Mouse (Mus musculus) lung, embryonic 16.5 days (tissue): ENCODE results near the gene Tomm5. TPM values are rescaled to one million over a fixed set of nuclear protein-coding genes. Genes with fewer than 3 reads are reported as not detected.
A peak's percentile ranks its signal among the peaks of the same experiment; 100 is the strongest.
"Not testable (repeated sequence)": the region's sequence is repeated elsewhere in the genome, so short reads cannot be mapped to it uniquely, and the experiment has no call there.

ENCODE experiments used
- ATAC-seq: fragments of 200-750 bp; cut with Nextera tagmentation; 2 replicates; pipeline ENCODE4 v1.8.0; 2017; ENCODE audit warnings: low read depth, mild to moderate bottlenecking, moderate library complexity
- H3K27ac ChIP-seq: fragments of 300-500 bp; sonication (generic); 2 replicates; pipeline ENCODE4 v1.5.1; 2014; ENCODE audit warnings: mild to moderate bottlenecking, control low read depth, low read length
- H3K27me3 ChIP-seq: fragments of 300-500 bp; sonication (generic); 2 replicates; pipeline ENCODE4 v1.6.1; 2014; ENCODE audit warnings: low read depth, low read length, mixed read lengths; ENCODE audit not compliant: control insufficient read depth, insufficient read depth
- H3K36me3 ChIP-seq: fragments of 300-500 bp; sonication (generic); 2 replicates; pipeline ENCODE4 v1.6.1; 2014; ENCODE audit warnings: low read length; ENCODE audit not compliant: control insufficient read depth, insufficient read depth
- H3K4me1 ChIP-seq: fragments of 300-500 bp; sonication (generic); replicated peaks from 2 replicates; pipeline ENCODE4 v1.6.1; 2014; ENCODE audit warnings: low read length, mixed read lengths; ENCODE audit not compliant: control insufficient read depth, insufficient read depth
- H3K4me2 ChIP-seq: fragments of 300-500 bp; sonication (generic); 2 replicates; pipeline ENCODE4 v1.6.1; 2014; ENCODE audit warnings: low read depth, low read length, control low read depth
- H3K4me3 ChIP-seq: fragments of 300-500 bp; sonication (generic); 2 replicates; pipeline ENCODE4 v1.5.1; 2014; ENCODE audit warnings: mild to moderate bottlenecking, low read length, control low read depth
- H3K9ac ChIP-seq: fragments of 300-500 bp; sonication (generic); 2 replicates; pipeline ENCODE4 v1.6.1; 2014; ENCODE audit warnings: low read length, control low read depth
- H3K9me3 ChIP-seq: fragments of 300-500 bp; sonication (generic); 2 replicates; pipeline ENCODE4 v1.6.1; 2016; ENCODE audit warnings: low read length; ENCODE audit not compliant: control insufficient read depth
- WGBS: fragments of 180-500 bp; shearing (Covaris S2); extraction: QIAGEN DNeasy Blood & Tissue Kit; methylation state at CpG from one replicate; pipeline ENCODE4 v1.1.7; 2014; 5-methylcytosine and 5-hydroxymethylcytosine counted together
- polyA plus RNA-seq: library from polyadenylated mRNA; unstranded; fragments of >200 nt; fragmentation: Nextera tagmentation; extraction: Ambion mirVana; gene quantifications from 2 replicates; pipeline ENCODE4 v1.2.1, GENCODE M21; 2015

Gene Tomm5
- polyA plus RNA-seq, 1 experiment from 2014 or later, result 181 TPM

DNA sequence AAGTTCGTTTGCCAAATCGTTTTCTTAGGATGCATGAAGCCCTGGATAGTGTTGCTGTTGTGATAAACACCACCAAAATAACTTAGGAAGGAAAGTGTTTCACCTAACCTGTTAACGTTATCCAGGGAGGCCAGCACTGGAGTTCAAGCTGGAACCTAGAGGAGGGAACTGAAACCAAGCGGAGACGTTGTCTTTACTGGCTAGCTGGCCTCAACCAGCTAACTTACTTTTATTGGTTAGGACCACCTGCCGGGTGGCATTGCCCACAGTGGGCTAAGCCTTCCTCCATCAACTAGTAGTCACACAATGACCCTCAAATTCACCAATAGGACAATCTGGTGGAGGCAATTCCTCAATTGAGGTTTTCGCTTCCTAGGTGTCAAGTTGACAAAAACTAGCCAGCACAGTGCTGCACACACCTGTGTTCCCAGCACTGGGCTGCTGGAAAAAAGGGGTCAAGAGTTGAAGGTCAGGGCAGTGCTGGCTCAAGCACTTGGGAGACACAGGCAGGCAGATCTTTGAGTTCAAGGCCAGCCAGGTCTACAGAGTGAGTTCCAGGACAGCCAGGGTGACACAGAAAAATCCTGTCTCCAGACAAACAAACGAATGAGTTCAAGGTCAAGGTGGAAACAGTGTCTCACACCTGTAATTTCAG is 669 bp upstream of the Tomm5 start:
- ATAC-seq, result no peak
- peak overlapping the region; percentile 28; the same call in 1 of the 2 replicates for H3K9ac ChIP-seq
- no peak overlapping the region for H3K27ac ChIP-seq
- 60% methylated on average over 8 of the region's 8 CpGs for WGBS
- peaks cover 10% of the 10 kb centered on the region for H3K4me1 ChIP-seq
- H3K36me3 ChIP-seq, result peaks cover 7% of the 10 kb centered on the region; the same call in 1 of the 2 replicates
- H3K27me3 ChIP-seq, result no peaks in the 10 kb centered on the region
- H3K9me3 ChIP-seq, result no peaks in the 10 kb centered on the region
- peak overlapping the region; percentile 29 for H3K4me2 ChIP-seq
- no peak overlapping the region for H3K4me3 ChIP-seq

DNA sequence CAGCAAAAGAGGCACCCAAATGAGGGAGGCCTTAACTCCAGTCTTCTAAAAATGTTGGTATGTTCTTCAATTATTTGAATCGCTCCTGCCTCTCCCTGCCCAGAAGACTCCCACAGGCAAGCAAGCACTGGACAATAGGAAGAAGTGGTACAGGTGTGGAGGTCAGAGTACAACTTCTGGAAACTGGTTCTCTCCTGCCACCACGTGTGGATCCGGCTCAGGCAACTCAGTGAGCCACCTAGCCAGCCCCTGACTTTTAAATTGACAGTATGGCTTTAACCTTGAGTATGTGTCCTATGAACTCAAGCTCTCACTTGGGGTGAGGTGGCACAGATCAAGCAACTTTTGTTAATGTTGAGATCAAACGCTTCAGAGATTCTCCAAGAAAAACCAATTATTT is 848 bp downstream of the Tomm5 start:
- Histone ChIP-seq H3K4me2 (peak overlapping the region; percentile 78), H3K27ac (no peak overlapping the region), H3K9ac (peak overlapping the region; percentile 93), H3K27me3 (no peaks in the 10 kb centered on the region), H3K36me3 (peaks cover 7% of the 10 kb centered on the region; the same call in 1 of the 2 replicates), H3K4me1 (peaks cover 10% of the 10 kb centered on the region), H3K4me3 (peak overlapping the region; percentile 71), H3K9me3 (no peaks in the 10 kb centered on the region)
- ATAC-seq, result no peak
- WGBS, result 8% methylated on average over 4 of the region's 4 CpGs

DNA sequence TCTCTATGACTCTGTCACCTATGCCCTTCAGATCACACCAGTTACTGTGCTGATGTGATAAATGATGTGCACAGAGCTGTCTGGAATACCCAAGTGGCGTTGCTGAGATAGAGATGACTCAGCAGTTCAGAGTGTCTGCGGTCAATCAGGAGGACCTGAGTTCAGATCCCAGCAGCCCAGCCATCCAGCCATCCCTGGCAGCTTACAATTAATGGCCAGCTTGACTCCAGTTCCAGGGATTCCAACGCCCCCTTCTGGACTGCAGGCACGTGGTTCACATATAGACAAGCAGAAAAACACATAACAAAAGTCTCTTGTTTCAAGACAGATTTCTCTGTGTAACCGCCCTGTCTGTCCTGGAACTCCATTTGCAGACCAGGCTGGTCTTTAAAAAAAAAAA is 1.5 kb downstream of the Tomm5 start:
- Histone ChIP-seq H3K36me3 (peaks cover 7% of the 10 kb centered on the region; the same call in 1 of the 2 replicates), H3K9ac (no peak overlapping the region), H3K4me1 (peaks cover 10% of the 10 kb centered on the region), H3K4me3 (no peak overlapping the region), H3K9me3 (no peaks in the 10 kb centered on the region), H3K27ac (no peak overlapping the region), H3K4me2 (no peak overlapping the region), H3K27me3 (no peaks in the 10 kb centered on the region)
- WGBS, result 69% methylated on average over 5 of the region's 5 CpGs
- ATAC-seq, result no peak

DNA sequence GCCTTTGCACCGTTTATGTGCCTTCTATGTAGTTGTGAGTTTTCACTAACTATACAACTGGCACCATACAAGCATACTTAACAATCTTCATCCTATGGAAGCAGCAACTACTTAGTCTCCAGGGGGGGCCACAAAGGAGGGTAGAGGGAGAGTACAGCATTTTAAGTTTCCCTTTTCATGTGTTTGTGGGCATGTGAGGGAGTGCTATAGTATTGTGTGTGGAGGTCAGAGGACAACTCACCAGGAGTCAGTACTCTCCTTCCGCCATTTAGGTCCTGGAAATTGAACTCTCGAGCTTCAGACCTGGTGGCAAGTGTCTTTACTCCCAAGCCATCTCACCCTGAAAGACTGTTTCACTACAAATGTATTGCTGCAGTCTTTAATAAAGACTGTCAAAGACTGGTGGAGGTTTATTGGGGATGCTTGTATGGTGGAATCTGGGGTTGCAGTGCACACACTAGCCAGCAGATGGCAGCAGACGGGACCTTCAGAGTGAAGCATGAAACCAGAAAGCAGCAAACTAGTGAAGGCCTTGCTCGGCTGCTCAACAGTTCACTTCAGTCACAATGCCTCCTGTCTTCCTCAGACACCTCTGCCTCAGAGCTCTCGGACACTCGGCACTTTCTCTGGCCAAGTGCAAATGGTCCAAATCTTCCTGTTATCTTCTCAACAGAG is 10.6 kb downstream of the Tomm5 start:
- Histone ChIP-seq H3K27ac (no peak overlapping the region), H3K4me1 (no peaks in the 10 kb centered on the region), H3K4me3 (no peak overlapping the region), H3K9me3 (no peaks in the 10 kb centered on the region), H3K4me2 (no peak overlapping the region), H3K27me3 (no peaks in the 10 kb centered on the region), H3K36me3 (no peaks in the 10 kb centered on the region), H3K9ac (no peak overlapping the region)
- WGBS, result 21% methylated on average over 7 of the region's 7 CpGs
- ATAC-seq, result peak; percentile 41; the same call in 1 of the 2 replicates

GRCm38 (mm10) chr4:45084895-45085290 is 23.0 kb downstream of the Tomm5 start:
- Histone ChIP-seq H3K27me3 (no peaks in the 10 kb centered on the region), H3K4me2 (peak overlapping the region; percentile 90), H3K27ac (peak overlapping the region; percentile 78), H3K9ac (peak overlapping the region; percentile 59), H3K36me3 (no peaks in the 10 kb centered on the region), H3K4me3 (peak overlapping the region; percentile 96), H3K9me3 (no peaks in the 10 kb centered on the region), H3K4me1 (peaks cover 9% of the 10 kb centered on the region)
- ATAC-seq, result no peak
- WGBS, result 21% methylated on average over 8 of the region's 8 CpGs

DNA sequence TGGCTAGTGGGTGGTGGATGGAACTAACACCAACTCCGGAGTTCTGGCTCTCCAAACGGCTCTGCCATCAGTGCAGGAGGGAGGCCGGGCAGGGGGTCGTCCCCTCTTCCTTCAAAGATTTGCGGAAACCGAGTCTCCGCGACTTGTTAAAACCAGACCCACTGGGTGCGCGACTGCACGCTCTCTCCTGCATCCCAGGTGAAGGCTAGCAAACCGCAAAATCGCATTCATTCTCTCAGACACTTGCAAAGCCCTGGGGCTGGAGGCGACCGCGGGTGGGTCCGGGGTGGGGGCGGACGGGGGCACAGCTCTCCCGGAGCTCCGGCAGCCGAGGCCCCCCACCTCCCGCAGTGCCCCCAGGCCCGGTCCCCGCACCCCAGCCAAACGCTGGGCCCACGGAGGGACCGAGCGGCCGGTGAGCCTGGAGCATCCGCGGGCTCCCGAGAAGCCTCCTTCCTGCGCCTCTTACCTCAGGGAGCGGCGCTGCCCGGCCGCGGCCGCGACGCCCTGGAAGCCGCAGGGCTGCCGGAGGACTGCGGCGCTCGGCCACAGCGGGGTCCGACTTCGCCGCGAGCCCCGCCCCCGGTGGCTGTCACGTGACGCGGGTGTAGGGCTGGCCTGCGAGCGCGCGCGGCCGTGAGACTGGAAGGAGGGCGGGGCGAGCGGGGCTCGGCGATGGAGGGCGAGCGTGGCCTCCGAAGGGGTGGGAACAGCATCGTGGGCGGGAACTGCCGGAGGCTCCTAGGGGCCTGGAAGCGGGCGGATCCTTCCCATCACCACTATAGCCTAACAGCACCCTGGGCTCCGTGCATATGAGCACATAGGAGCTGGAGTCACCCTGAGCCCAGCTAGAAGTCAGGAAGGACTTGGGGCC is 23.7 kb downstream of the Tomm5 start, which contains the start of gene Fbxo10:
TSS of gene Fbxo10 (minus strand) at position 584 of the 874 bp plus-strand sequence.
- Histone ChIP-seq H3K4me1 (peaks cover 9% of the 10 kb centered on the region), H3K36me3 (no peaks in the 10 kb centered on the region), H3K27me3 (no peaks in the 10 kb centered on the region), H3K4me3 (peak within 1 kb of the TSS; percentile 96), H3K9me3 (no peaks in the 10 kb centered on the region), H3K4me2 (peak within 1 kb of the TSS; percentile 90), H3K9ac (peak within 1 kb of the TSS; percentile 96), H3K27ac (peak within 1 kb of the TSS; percentile 79)
- ATAC-seq, result peak; percentile 98
- under 1% methylated on average over 63 of the region's 77 CpGs for WGBS

- Histone ChIP-seq H3K36me3 (no peaks in the 10 kb centered on the region), H3K27me3 (no peaks in the 10 kb centered on the region), H3K4me1 (peaks cover 9% of the 10 kb centered on the region), H3K4me2 (peak overlapping the region; percentile 90), H3K9ac (peak overlapping the region; percentile 96), H3K4me3 (peak overlapping the region; percentile 96), H3K27ac (no peak overlapping the region), H3K9me3 (no peaks in the 10 kb centered on the region)
- WGBS, result 2% methylated on average over 8 of the region's 8 CpGs
- ATAC-seq, result no peak
Measured at GRCm38 (mm10) chr4:45083487-45083886, 24.4 kb downstream of the Tomm5 start.

GRCm38 (mm10) chr4:45082951-45083350 is 25.0 kb downstream of the Tomm5 start:
- Histone ChIP-seq H3K4me2 (peak overlapping the region; percentile 90; the same call in 1 of the 2 replicates), H3K4me1 (peaks cover 9% of the 10 kb centered on the region), H3K9me3 (no peaks in the 10 kb centered on the region), H3K36me3 (no peaks in the 10 kb centered on the region), H3K4me3 (peak overlapping the region; percentile 96; the same call in 1 of the 2 replicates), H3K27ac (no peak overlapping the region), H3K27me3 (no peaks in the 10 kb centered on the region), H3K9ac (no peak overlapping the region)
- ATAC-seq, result no peak
- 71% methylated on average over 9 of the region's 9 CpGs for WGBS

GRCm38 (mm10) chr4:45081041-45081440 is 26.9 kb downstream of the Tomm5 start:
- not testable (repeated sequence) for H3K27ac ChIP-seq, H3K4me1 ChIP-seq, H3K9me3 ChIP-seq, H3K27me3 ChIP-seq, ATAC-seq, H3K4me3 ChIP-seq, H3K36me3 ChIP-seq, H3K9ac ChIP-seq, H3K4me2 ChIP-seq
- 86% methylated on average over 4 of the region's 4 CpGs for WGBS
